Mouse (Mus musculus): Measurements from ENCODE around the gene Olfr1291-ps1. TPM values are rescaled to one million over a fixed set of nuclear protein-coding genes. Genes with fewer than 3 reads are reported as not detected.

The Olfr1291-ps1 gene
- polyA plus RNA-seq, 1 experiment from 2014 or later: not detected

Other genes with a start within 250 kb of the Olfr1291-ps1 start
- gene Olfr1276, start 242.7 kb upstream of the Olfr1291-ps1 start, polyA plus RNA-seq (2014; fragmentation: Nextera tagmentation; extraction: Ambion mirVana): not detected in 2 replicates
- gene Olfr1277, start 223.1 kb upstream of the Olfr1291-ps1 start, polyA plus RNA-seq (2014; fragmentation: Nextera tagmentation; extraction: Ambion mirVana): not detected in 2 replicates
- not detected in 2 replicates for gene Olfr1278, start 207.0 kb upstream of the Olfr1291-ps1 start, polyA plus RNA-seq (2014; fragmentation: Nextera tagmentation; extraction: Ambion mirVana)
- gene Olfr1279, start 196.5 kb upstream of the Olfr1291-ps1 start, polyA plus RNA-seq (2014; fragmentation: Nextera tagmentation; extraction: Ambion mirVana): not detected in 2 replicates
- not detected in 2 replicates for gene Olfr1280, start 183.2 kb upstream of the Olfr1291-ps1 start, polyA plus RNA-seq (2014; fragmentation: Nextera tagmentation; extraction: Ambion mirVana)
- gene Olfr1281, start 170.7 kb upstream of the Olfr1291-ps1 start, polyA plus RNA-seq (2014; fragmentation: Nextera tagmentation; extraction: Ambion mirVana): not detected in 2 replicates
- gene Olfr1282, start 161.1 kb upstream of the Olfr1291-ps1 start, polyA plus RNA-seq (2014; fragmentation: Nextera tagmentation; extraction: Ambion mirVana): not detected in 2 replicates
- gene Olfr1283, start 130.4 kb upstream of the Olfr1291-ps1 start, polyA plus RNA-seq (2014; fragmentation: Nextera tagmentation; extraction: Ambion mirVana): not detected in 2 replicates
- not detected in 2 replicates for gene Olfr1284, start 121.7 kb upstream of the Olfr1291-ps1 start, polyA plus RNA-seq (2014; fragmentation: Nextera tagmentation; extraction: Ambion mirVana)
- gene Olfr1286, start 74.1 kb upstream of the Olfr1291-ps1 start, polyA plus RNA-seq (2014; fragmentation: Nextera tagmentation; extraction: Ambion mirVana): not detected in 2 replicates
- not detected in 2 replicates for gene Olfr1287, start 48.0 kb upstream of the Olfr1291-ps1 start, polyA plus RNA-seq (2014; fragmentation: Nextera tagmentation; extraction: Ambion mirVana)
- gene Olfr1288, start 23.1 kb upstream of the Olfr1291-ps1 start, polyA plus RNA-seq (2014; fragmentation: Nextera tagmentation; extraction: Ambion mirVana): not detected in 2 replicates
- not detected in 2 replicates for gene Olfr1289, start 16.4 kb upstream of the Olfr1291-ps1 start, polyA plus RNA-seq (2014; fragmentation: Nextera tagmentation; extraction: Ambion mirVana)
- gene Olfr1290, start 3.4 kb upstream of the Olfr1291-ps1 start, polyA plus RNA-seq (2014; fragmentation: Nextera tagmentation; extraction: Ambion mirVana): not detected in 2 replicates
- gene Olfr1293-ps, start 28.0 kb downstream of the Olfr1291-ps1 start, polyA plus RNA-seq (2014; fragmentation: Nextera tagmentation; extraction: Ambion mirVana): not detected in 2 replicates
- gene Olfr1294, start 43.1 kb downstream of the Olfr1291-ps1 start, polyA plus RNA-seq (2014; fragmentation: Nextera tagmentation; extraction: Ambion mirVana): not detected in 2 replicates
- not detected in 2 replicates for gene Olfr1295, start 72.5 kb downstream of the Olfr1291-ps1 start, polyA plus RNA-seq (2014; fragmentation: Nextera tagmentation; extraction: Ambion mirVana)
- not detected in 2 replicates for gene Olfr1297, start 129.3 kb downstream of the Olfr1291-ps1 start, polyA plus RNA-seq (2014; fragmentation: Nextera tagmentation; extraction: Ambion mirVana)
- not detected in 2 replicates for gene Olfr1298, start 152.0 kb downstream of the Olfr1291-ps1 start, polyA plus RNA-seq (2014; fragmentation: Nextera tagmentation; extraction: Ambion mirVana)
- not detected in 2 replicates for gene Olfr1299, start 164.2 kb downstream of the Olfr1291-ps1 start, polyA plus RNA-seq (2014; fragmentation: Nextera tagmentation; extraction: Ambion mirVana)

All from midbrain, embryonic 14.5 days (tissue).